In the genomic region with DNA sequence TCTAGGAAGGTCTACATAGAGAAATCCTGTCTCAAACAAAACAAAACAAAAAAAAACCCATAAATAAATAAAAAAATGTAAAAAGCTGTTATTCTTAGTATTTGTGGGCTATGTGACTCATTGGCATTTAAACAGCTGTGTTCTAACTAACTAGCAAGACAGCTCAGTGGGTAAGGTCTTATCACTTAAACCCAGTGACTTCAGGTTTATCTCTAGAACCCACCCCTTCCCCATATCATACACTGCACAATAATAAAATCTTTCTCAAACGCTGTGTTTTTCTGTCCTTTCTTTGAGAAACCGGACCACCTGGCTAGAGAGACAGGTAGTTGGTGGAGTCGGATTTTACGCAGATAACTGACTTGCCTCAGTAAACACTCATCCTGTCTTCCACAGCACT, we compare ENCODE assay signal across 12 mouse cellular contexts.
"Had no signal": no experiment of that assay in that cellular context is flagged by ENCODE, and none has a peak within 500 bp of the region (broad histone marks: within the 10 kb centered on the region; RNA-seq: fewer than 3 reads in every experiment).

No protein-coding gene starts in this region.

- H3K9me3 ChIP-seq: limb, embryonic 12.5 days; lung, embryonic 15.5 days; midbrain, embryonic 13.5 days had no signal

- H3K4me2 ChIP-seq: limb, embryonic 12.5 days; lung, embryonic 15.5 days; midbrain, embryonic 13.5 days had no signal

- H3K27ac ChIP-seq: kidney, postnatal 0 days; layer of hippocampus, adult 2 months; limb, embryonic 12.5 days; lung, embryonic 15.5 days; macrophage; midbrain, embryonic 13.5 days had no signal

- ATAC-seq: inflammation-experienced regulatory T-cells, adult 6 months; midbrain, embryonic 13.5 days had no signal

- DNase-seq: kidney, postnatal 4 days; lung, postnatal 14 days; right cerebral cortex, postnatal 14 days; thymus, adult 2 months; thymus, postnatal 25 days had no signal

- H3K9ac ChIP-seq: limb, embryonic 12.5 days; lung, embryonic 15.5 days; midbrain, embryonic 13.5 days had no signal

- H3K27me3 ChIP-seq: limb, embryonic 12.5 days; lung, embryonic 15.5 days; midbrain, embryonic 13.5 days had no signal

- H3K4me1 ChIP-seq: lung, embryonic 15.5 days; midbrain, embryonic 13.5 days had no signal

- H3K4me3 ChIP-seq: layer of hippocampus, adult 2 months; limb, embryonic 12.5 days; lung, embryonic 15.5 days; midbrain, embryonic 13.5 days had no signal
